Mouse (Mus musculus) C2C12 (cell line): Measurements from ENCODE around the gene Tob2.

Source experiments
- CEBPB ChIP-seq: IDR thresholded peaks from one replicate; pipeline ENCODE4 v1.6.1; 2011; ENCODE audit warnings: low read depth, mild to moderate bottlenecking, control low read depth, moderate library complexity
- CTCF ChIP-seq: IDR thresholded peaks from one replicate; pipeline ENCODE4 v1.5.1; 2011; ENCODE audit not compliant: control insufficient read depth, insufficient read depth, insufficient read length
- FOSL1 ChIP-seq: IDR thresholded peaks from one replicate; pipeline ENCODE4 v1.8.0; 2011; ENCODE audit warnings: mild to moderate bottlenecking, low read length; ENCODE audit not compliant: poor library complexity, insufficient read depth, severe bottlenecking
- MAX ChIP-seq: IDR thresholded peaks from one replicate; pipeline ENCODE4 v1.6.1; 2011; ENCODE audit warnings: mild to moderate bottlenecking, control low read depth
- USF1 ChIP-seq: IDR thresholded peaks from one replicate; pipeline ENCODE4 v1.6.1; 2011; ENCODE audit warnings: low read depth, mild to moderate bottlenecking, control low read depth, moderate library complexity

DNA sequence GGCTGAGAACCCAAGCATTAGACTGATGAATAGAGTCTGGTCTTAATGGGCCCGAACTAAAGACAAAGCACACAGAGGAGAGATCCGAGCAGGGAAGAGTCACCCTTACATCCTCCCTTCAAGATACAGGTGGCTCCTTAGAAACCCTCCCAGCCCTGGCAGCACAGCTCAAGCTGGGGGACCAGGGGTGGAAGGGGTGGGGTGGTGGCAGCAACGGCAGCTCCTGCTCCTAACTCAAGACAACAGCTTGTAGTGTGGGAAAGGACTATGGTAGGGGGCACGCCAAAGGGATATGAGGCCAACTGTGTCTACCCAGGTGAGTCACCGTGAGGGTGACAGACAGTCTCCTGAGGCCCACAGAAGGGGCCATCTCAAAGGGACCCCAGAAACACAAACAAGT is 10.7 kb downstream of the Tob2 start:
- TF ChIP-seq CTCF (no peak), USF1 (no peak), FOSL1 (no peak), MAX (no peak), CEBPB (no peak)
